Mouse (Mus musculus): ENCODE measurements around the gene Prpsap1. TPM values are rescaled to one million over a fixed set of nuclear protein-coding genes. Genes with fewer than 3 reads are reported as not detected.
"Not testable (repeated sequence)": the region's sequence is repeated elsewhere in the genome, so short reads cannot be mapped to it uniquely, and the experiment has no call there.

Gene Prpsap1
- total RNA-seq, 2 experiments from 2014 or later = 93.0 to 93.3 TPM

DNA sequence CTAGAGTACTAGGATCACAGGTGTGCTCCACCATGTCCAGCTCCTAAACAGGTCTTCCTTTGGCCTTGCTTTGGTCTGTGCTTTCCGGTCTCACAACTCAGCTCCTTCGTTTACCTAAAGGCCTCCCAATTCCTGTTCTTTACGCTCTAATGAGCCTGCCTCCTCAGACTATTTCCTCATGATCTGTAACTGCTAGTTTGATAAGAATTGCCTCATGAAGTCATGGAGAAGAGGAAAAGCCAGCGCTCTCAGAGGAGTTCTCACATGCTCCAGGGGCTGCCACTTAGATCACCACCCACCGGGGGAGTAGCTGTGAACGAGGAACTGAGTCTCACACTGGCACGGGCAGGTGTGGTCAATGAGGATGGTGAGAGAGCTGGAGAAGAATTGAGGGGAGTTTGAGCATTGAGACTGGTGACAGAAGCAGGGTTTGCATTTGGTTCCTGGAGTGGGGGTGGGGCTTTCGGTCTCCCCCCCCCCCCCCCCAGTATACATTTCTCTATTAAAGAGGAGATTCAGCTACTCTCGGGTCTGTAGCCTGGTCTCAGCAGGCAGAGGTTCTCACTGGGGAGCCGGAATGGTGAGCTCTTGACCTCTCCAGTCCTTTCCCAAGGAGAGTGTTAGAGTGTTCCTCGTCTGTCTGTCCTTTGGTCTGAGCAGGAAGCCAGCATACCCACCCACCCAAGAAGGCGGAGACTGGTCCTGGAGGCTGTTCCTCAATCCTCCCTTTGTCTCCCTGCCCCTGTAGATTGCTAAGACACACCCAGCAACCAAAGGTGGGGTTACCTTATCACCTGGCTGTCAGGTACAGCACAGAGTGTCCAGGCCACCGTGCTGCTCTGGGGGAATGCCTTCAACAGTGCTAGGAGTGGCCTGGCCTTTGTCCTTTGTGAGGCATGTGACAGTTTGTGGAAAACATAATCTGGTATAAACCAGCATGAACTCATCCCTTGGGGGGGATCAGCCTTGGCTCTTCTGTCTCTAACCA is 64.8 kb downstream of the Prpsap1 start:
- no peak for DNase-seq

DNA sequence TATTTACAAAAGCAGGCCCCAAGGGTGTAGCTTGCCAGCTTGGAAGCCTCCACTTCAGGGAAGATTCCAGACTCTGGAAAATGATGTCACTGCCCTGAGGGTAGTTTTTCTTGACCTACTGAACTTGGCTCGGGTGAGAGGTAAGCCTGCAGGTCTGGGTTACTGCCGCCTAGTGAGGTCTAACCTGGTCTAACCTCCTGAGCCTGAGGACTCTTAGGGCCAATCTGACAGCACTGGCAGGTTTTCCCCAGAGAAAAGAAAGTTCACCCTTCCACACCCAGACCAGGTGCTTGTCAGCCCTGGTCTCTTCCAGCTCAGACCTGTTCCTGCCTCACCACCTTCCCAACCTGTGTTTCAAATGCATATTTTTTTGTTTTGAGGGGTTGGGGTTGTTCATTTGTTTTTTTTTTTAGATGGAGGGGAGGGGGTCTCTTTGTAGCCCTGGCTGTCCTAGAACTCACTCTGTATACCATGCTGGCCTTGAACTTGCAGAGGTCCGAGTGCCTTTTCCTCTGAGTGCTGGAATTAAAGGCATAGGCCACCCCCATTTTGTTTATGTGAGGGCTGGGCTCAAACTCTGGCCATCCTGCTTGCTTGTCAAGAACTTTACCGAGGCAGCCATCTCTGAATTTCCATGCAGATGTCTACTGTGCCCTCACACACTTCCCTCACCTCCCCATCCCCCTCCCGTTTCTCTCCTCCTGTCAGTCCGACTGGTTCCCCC is 67.0 kb downstream of the Prpsap1 start:
- no peak for DNase-seq

DNA sequence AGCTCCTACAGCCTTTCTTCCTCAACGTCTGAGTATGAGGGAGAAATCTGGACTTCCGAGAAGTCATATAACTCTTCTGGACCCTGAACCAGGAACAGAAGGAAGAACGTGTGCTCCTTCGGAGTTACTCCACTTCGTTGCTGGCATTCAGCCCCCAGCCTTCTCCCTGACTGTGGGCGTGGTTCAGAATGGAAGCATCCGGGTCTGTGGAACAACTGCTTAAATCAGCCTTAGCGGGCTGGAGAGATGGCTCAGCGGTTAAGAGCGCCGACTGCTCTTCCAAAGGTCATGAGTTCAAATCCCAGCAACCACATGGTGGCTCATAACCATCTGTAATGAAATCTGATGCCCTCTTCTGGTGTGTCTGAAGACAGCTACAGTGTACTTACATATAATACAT is 67.7 kb downstream of the Prpsap1 start:
- not testable (repeated sequence) for DNase-seq

DNA sequence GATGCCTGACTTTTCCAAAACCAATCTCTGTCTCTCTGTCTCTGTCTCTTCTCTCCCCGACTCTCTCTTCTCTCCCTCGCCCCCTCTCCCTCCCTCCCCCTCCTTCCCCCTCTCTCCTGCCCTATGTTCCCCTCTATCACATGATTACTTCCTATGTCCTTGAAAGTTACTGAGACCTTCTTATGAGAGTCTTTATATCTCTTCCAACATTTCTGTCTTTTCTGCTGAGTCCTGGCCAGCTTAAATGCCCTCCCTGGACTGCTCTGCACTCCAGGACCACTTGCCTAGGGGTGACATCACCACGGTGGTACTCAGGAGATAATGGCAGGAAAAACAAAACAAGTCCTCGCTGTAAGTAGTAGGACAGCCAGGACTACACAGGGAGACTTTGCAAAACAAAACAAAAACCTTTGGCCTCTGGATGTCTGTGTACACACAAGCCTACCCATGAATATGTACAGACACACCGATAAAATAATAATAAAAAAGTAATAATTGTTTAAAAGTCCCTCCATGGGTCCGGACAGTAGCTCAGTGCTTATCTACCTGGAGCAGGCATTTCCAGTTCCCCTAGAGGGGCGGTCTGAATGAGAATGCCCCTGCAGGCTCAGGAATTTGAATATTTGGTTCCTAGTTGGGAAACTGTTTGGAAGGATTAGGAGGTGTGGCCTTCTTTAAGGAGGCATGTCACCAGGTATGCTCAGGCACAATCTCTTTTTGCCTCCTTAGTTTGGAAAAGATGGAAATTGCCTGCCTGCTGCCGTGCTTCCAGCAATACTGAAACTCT is 69.2 kb downstream of the Prpsap1 start:
- DNase-seq = no peak

DNA sequence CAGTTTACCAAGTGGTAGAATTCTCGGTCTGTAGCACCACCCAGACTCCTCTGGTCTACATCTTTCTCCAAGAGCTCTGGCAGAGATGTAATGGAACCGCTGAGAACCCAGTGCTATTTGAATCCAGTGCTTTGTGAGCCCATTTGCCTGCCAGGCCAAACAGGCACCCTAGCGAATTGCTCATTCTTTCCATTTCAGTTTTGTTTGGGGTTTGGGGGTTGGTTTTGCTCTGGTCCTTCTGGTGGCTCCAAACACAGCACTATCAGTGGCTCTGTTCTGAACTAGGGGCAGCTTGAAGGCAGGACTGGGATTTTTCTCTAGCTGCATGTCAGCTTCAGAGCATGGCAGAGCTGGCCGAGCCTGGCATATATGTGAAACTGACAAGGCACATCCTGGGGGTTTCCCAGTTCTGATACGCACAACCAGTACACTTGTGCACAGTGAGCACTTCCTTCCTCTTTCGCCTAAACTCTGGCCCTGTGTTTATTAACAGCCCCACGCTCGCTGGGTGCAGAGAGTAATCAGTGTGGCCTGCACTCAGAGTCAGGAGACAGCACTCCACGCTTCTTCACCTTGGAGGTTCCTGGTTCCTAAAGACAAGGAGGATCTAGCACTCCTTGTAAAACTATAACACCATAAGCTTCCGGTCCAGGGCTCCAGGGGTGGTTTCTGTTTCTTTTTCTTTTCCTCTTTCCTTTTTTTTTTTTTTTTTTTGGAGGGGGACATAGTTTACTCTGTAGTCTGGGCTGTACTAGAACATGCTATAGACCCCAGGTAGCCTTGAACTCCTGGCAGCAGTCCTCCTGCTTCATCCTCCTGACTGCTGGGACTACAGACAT is 70.0 kb downstream of the Prpsap1 start:
- no peak for DNase-seq

DNA sequence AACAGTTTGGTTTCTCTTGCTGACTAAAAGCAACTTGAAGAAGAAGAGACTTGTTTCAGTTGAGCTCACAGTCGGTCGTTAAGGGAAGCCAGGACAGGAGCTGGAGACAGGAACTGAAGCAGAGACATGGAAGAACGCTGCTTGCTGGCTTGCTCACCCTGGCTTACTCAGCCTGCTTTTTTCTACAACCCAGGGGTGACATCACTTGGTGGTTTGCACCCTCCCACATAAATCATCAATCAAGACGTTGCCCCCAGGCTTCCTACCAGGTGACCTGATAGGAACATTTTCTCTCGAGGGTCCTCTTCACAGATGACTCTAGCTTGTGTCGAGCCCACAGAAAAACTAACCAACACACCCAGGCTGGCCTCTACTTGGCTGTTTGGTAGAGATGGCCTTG is 70.8 kb downstream of the Prpsap1 start:
- no peak for DNase-seq

DNA sequence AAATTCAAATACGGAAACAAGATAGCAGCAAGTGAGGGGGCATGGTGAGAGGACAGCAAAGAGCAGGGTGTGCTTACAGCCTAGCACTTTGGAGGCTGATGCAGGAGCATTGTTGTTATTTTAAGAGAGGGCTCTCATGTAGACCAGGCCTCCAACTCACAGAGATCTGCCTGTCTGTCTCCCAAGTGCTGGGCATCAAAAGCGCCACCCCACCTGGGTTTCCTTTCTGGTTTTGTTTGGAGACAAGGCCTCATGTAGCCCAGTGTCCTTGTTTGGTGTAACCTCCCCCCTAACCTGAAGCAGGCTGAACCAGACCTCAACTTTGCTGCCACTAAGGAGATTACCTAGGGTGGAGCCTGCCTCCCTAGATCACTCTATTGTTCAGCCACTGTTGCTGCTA is 71.4 kb downstream of the Prpsap1 start:
- DNase-seq = no peak

DNA sequence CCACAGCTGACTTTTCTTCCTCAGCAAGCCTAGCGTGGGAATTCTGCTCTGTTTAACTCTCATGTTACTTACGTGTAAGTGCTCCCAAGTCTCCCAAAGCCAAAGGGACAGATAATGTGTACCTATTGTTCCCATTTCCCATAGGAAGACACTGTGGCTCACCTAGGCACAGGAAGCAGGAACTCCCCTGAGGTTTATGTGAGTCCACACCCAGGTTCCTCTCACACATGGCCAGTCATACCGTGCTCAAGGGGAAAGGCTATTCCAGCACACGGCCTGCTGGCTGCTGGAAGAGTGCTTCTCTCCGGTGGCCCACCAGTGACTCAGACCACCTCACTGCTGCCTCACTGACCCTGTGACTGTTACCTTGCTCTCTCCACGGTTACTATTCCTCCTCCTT is 72.9 kb downstream of the Prpsap1 start:
- DNase-seq = no peak

Other genes with a start within 250 kb of the Prpsap1 start
- gene Srp68, start 220.0 kb downstream of the Prpsap1 start, total RNA-seq (2021) = 10 to 100 TPM; 60.7 to 66.0 TPM
- not detected for gene Galr2, start 213.3 kb downstream of the Prpsap1 start, total RNA-seq (2021)
- gene Exoc7, start 187.0 kb downstream of the Prpsap1 start, total RNA-seq (2021) = 10 to 100 TPM; 77.1 to 80.9 TPM
- 1 to 10 TPM; 4.3 to 5.8 TPM for gene Foxj1, start 158.8 kb downstream of the Prpsap1 start, total RNA-seq (2021)
- gene Rnf157, start 81.2 kb downstream of the Prpsap1 start, total RNA-seq (2021) = 100 to 1,000 TPM; 212 to 247 TPM
- gene Ubald2, start 60.1 kb downstream of the Prpsap1 start, total RNA-seq (2021) = 10 to 100 TPM; 37.4 to 38.0 TPM
- not detected for gene Qrich2, start 28.0 kb downstream of the Prpsap1 start, total RNA-seq (2021)
- gene Sphk1, start 36.7 kb upstream of the Prpsap1 start, total RNA-seq (2021) = 1 to 10 TPM; 1.3 to 2.4 TPM
- gene Ube2o, start 87.2 kb upstream of the Prpsap1 start, total RNA-seq (2021) = 10 to 100 TPM; 91.3 to 98.8 TPM
- under 1 TPM; 0.33 to 0.77 TPM for gene Aanat, start 92.2 kb upstream of the Prpsap1 start, total RNA-seq (2021)
- gene Rhbdf2, start 132.8 kb upstream of the Prpsap1 start, total RNA-seq (2021) = 1 to 10 TPM in 1 of 2 experiments, under 1 TPM in 1; 0.90 to 1.4 TPM
- gene Prcd, start 159.3 kb upstream of the Prpsap1 start, total RNA-seq (2021) = 1 to 10 TPM; 5.0 to 5.2 TPM
- 10 to 100 TPM; 72.2 to 74.8 TPM for gene Cygb, start 160.1 kb upstream of the Prpsap1 start, total RNA-seq (2021)

Data from layer of hippocampus, postnatal 36 days (tissue).